20 mouse cellular contexts compared by ENCODE assay signal in genomic region chr1:98668595-98668994, GRCm38 (mm10).
A peak's percentile ranks its signal among the peaks of the same experiment; 100 is the strongest.
DNase-seq lines count a peak whose midpoint lies in the region; ATAC-seq and TF ChIP-seq lines count a peak whose summit lies in the region.
"Had no signal": no experiment of that assay in that cellular context is flagged by ENCODE, and none has a peak within 500 bp of the region (broad histone marks: within the 10 kb centered on the region; RNA-seq: fewer than 3 reads in every experiment).

No protein-coding gene starts in this region.

- 23% methylated on average over 2 of the region's 2 CpGs for WGBS in hindbrain, embryonic 12.5 days
- WGBS in neural tube, embryonic 14.5 days: 41% methylated on average over 2 of the region's 2 CpGs
- WGBS in heart, embryonic 10.5 days: 66% methylated on average over 2 of the region's 2 CpGs

- no peak overlapping the region for H3K4me2 ChIP-seq in hindbrain, embryonic 12.5 days (replicated peaks)
- H3K4me2 ChIP-seq in neural tube, embryonic 14.5 days (ENCODE audit: low read depth, low read length): no peak overlapping the region
- H3K4me2 ChIP-seq: stomach, embryonic 15.5 days had no signal

- no peaks in the 10 kb centered on the region for H3K36me3 ChIP-seq in hindbrain, embryonic 12.5 days
- no peaks in the 10 kb centered on the region for H3K36me3 ChIP-seq in neural tube, embryonic 14.5 days (ENCODE audit: control insufficient read depth, insufficient read depth, low read length)
- H3K36me3 ChIP-seq in heart, embryonic 10.5 days: no peaks in the 10 kb centered on the region
- H3K36me3 ChIP-seq: stomach, embryonic 15.5 days had no signal

- peak; percentile 40; the same call in 1 of the 2 replicates for ATAC-seq in hindbrain, embryonic 12.5 days (ENCODE audit: low FRiP score)
- peak; percentile 49; the same call in 1 of the 2 replicates for ATAC-seq in neural tube, embryonic 14.5 days (ENCODE audit: low read depth)
- ATAC-seq: forebrain, postnatal 0 days had no signal

- H3K9ac ChIP-seq in hindbrain, embryonic 12.5 days: no peak overlapping the region
- no peak overlapping the region for H3K9ac ChIP-seq in neural tube, embryonic 14.5 days (replicated peaks; ENCODE audit: low read depth, low read length)
- H3K9ac ChIP-seq: forebrain, postnatal 0 days; stomach, embryonic 15.5 days had no signal

- intact Hi-C loops in heart, postnatal 36 days (cut with DNase I): no loop called here

- peak overlapping the region; percentile 48; the same call in 1 of the 2 replicates for H3K27ac ChIP-seq in layer of hippocampus, adult 2 months
- H3K27ac ChIP-seq in hindbrain, embryonic 12.5 days: no peak overlapping the region
- H3K27ac ChIP-seq in neural tube, embryonic 14.5 days (ENCODE audit: low read depth, low read length): no peak overlapping the region
- no peak overlapping the region for H3K27ac ChIP-seq in heart, embryonic 10.5 days
- H3K27ac ChIP-seq: stomach, embryonic 15.5 days had no signal

- H3K9me3 ChIP-seq in hindbrain, embryonic 12.5 days (replicated peaks): no peaks in the 10 kb centered on the region
- no peaks in the 10 kb centered on the region for H3K9me3 ChIP-seq in neural tube, embryonic 14.5 days (ENCODE audit: control insufficient read depth, low read length)
- H3K9me3 ChIP-seq in heart, embryonic 10.5 days: no peaks in the 10 kb centered on the region
- H3K9me3 ChIP-seq: stomach, embryonic 15.5 days had no signal

- H3K4me3 ChIP-seq in layer of hippocampus, adult 2 months: no peak overlapping the region
- H3K4me3 ChIP-seq in hindbrain, embryonic 12.5 days: no peak overlapping the region
- H3K4me3 ChIP-seq in neural tube, embryonic 14.5 days (ENCODE audit: low read depth, low read length): no peak overlapping the region
- H3K4me3 ChIP-seq in heart, embryonic 10.5 days: no peak overlapping the region
- H3K4me3 ChIP-seq: stomach, embryonic 15.5 days had no signal

- no peaks in the 10 kb centered on the region for H3K27me3 ChIP-seq in hindbrain, embryonic 12.5 days
- H3K27me3 ChIP-seq in neural tube, embryonic 14.5 days (ENCODE audit: control insufficient read depth, insufficient read depth, low read length): no peaks in the 10 kb centered on the region
- no peaks in the 10 kb centered on the region for H3K27me3 ChIP-seq in heart, embryonic 10.5 days (ENCODE audit: insufficient read depth, poor library complexity, severe bottlenecking)
- H3K27me3 ChIP-seq: stomach, embryonic 15.5 days had no signal

- TF ChIP-seq CTCF in layer of hippocampus, adult 2 months (conservative IDR thresholded peaks at IDR 0.05): no peak

- no peak for DNase-seq in layer of hippocampus, adult 2 months (ENCODE audit: low spot score in 2 of 2)
- DNase-seq in layer of hippocampus, adult 11-12 months (ENCODE audit: low spot score): no peak
- DNase-seq in ZHBTc4 (ENCODE audit: low read depth, low spot score): peak; percentile 8
- DNase-seq in heart, postnatal 36 days: no peak
- no peak for DNase-seq in heart, embryonic 10.5 days (ENCODE audit: low spot score)
- DNase-seq: adrenal gland, postnatal 36 days; cerebellum, adult 11 months; cerebellum, postnatal 10 days; gastrocnemius, postnatal 25 days; heart, adult 18-20 months; kidney, adult 2 months; kidney, postnatal 10 days; lung, postnatal 4 days; right cerebral cortex, adult 18-20 months; thymus, adult 18-20 months; thymus, postnatal 36 days had no signal

- H3K4me1 ChIP-seq in hindbrain, embryonic 12.5 days: no peaks in the 10 kb centered on the region
- no peaks in the 10 kb centered on the region for H3K4me1 ChIP-seq in neural tube, embryonic 14.5 days (ENCODE audit: control insufficient read depth, insufficient read depth, low read length)
- H3K4me1 ChIP-seq in heart, embryonic 10.5 days: no peaks in the 10 kb centered on the region
- H3K4me1 ChIP-seq: stomach, embryonic 15.5 days had no signal
